Mouse (Mus musculus): ENCODE results near the gene Zfp148. TPM values are rescaled to one million over a fixed set of nuclear protein-coding genes. Genes with fewer than 3 reads are reported as not detected.

The Zfp148 gene
- total RNA-seq, 1 experiment, result 19.5 TPM

DNA sequence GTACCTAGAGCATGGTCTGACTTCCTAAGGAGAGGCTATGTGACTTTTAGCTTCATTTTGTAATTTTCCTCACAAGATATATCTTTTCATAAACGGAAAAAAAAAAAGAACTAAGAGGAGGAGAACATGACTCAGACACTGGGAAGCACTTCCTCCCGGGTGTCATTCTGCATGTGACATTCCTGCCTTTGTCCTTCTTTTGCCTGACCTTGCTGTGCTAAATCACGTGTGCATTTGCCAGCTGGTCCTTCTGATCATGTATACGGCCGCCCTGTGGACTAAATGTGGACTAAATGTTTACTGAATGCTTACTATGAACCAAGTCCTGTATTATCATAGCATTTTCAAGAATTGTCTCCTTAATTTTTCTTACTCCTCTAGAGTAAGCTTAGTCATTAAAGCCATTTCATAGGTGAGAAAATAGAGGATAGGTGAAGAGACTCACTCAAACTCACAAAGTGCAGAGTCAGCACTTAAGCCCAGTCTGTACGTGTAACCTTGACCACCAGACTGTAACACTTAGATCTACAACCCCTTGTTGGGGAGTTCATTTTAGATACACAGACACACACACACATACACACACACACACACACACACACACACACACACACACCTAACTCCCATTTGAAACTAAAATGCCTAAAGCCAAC, 139.4 kb downstream of the Zfp148 start:
- in situ Hi-C loops (cut with MboI; ENCODE audit: low sequenced_read_pairs in 2 of 2, unreplicated experiment in 2 of 2), result no loop called here

DNA sequence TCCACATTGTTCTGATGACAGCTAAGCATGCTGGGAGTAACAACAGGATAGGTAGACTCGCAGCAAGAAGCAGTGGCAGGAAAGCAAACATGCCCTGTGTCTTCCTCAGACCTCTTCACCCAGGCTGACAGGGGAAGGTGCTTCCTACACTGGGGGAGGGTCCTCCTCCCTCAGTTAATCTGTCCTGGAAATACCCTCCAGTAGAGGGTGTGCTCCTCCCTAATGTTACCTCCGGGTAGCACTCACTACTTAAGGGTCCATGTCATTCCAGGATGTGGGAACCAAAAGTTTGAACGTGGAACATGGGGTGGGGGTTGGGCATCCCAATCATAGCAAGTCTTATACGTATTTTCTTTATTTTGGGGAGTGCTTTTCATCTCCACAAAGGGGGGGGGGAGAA, 141.9 kb downstream of the Zfp148 start:
- no peak overlapping the region for H3K9ac ChIP-seq (ENCODE audit: insufficient read depth, low read depth, low read length, poor library complexity, severe bottlenecking)
- no peak overlapping the region for H3K27ac ChIP-seq (ENCODE audit: insufficient read depth, low read depth, low read length, poor library complexity, severe bottlenecking)
- no peak overlapping the region for H3K4me3 ChIP-seq (ENCODE audit: insufficient read depth in 1 of 2, low read depth in 1 of 2, low read length in 2 of 2, poor library complexity in 1 of 2, severe bottlenecking in 1 of 2)
- H3K4me1 ChIP-seq (ENCODE audit: control insufficient read depth in 2 of 2, insufficient read depth in 2 of 2, low read length in 2 of 2, poor library complexity in 1 of 2), result peaks cover 0 to 8% of the 10 kb centered on the region in 2 experiments; a peak in 3 of 4 replicates
- DNase-seq (ENCODE audit: low read depth, low spot score), result no peak
- in situ Hi-C loops (cut with MboI; ENCODE audit: low sequenced_read_pairs in 2 of 2, unreplicated experiment in 2 of 2), result no loop called here
- no peaks in the 10 kb centered on the region for H3K9me3 ChIP-seq (ENCODE audit: control insufficient read depth, insufficient read depth, low read depth, low read length)
- no peaks in the 10 kb centered on the region for H3K36me3 ChIP-seq (ENCODE audit: control insufficient read depth, insufficient read depth, low read length, poor library complexity, severe bottlenecking)
- TF ChIP-seq HCFC1 (IDR thresholded peaks at IDR 0.05; ENCODE audit: borderline replicate concordance, insufficient read depth, low read length), result no peak
- TF ChIP-seq ZNF384 (IDR thresholded peaks at IDR 0.05; ENCODE audit: low read depth, low read length), result no peak
- no peak for TF ChIP-seq ZC3H11A (IDR thresholded peaks at IDR 0.05; ENCODE audit: borderline replicate concordance, low read depth, low read length)
- TF ChIP-seq CHD2 (IDR thresholded peaks at IDR 0.05; ENCODE audit: low read depth, low read length), result no peak
- no peak for TF ChIP-seq MAFK (IDR thresholded peaks at IDR 0.05; ENCODE audit: insufficient read depth, low read depth, low read length)

More for the DNA sequence above, 139.4 kb downstream of the Zfp148 start:
- Histone ChIP-seq H3K9me3 (ENCODE audit: control insufficient read depth, insufficient read depth, low read depth, low read length) (no peaks in the 10 kb centered on the region), H3K27ac (ENCODE audit: insufficient read depth, low read depth, low read length, poor library complexity, severe bottlenecking) (no peak overlapping the region), H3K4me1 (ENCODE audit: control insufficient read depth in 2 of 2, insufficient read depth in 2 of 2, low read length in 2 of 2, poor library complexity in 1 of 2) (peaks cover 2 to 14% of the 10 kb centered on the region in 2 experiments; a peak in 3 of 4 replicates), H3K9ac (ENCODE audit: insufficient read depth, low read depth, low read length, poor library complexity, severe bottlenecking) (no peak overlapping the region), H3K36me3 (ENCODE audit: control insufficient read depth, insufficient read depth, low read length, poor library complexity, severe bottlenecking) (no peaks in the 10 kb centered on the region), H3K4me3 (ENCODE audit: insufficient read depth in 1 of 2, low read depth in 1 of 2, low read length in 2 of 2, poor library complexity in 1 of 2, severe bottlenecking in 1 of 2) (no peak overlapping the region)
- TF ChIP-seq MAFK (IDR thresholded peaks at IDR 0.05; ENCODE audit: insufficient read depth, low read depth, low read length) (peak; percentile 97), ZC3H11A (IDR thresholded peaks at IDR 0.05; ENCODE audit: borderline replicate concordance, low read depth, low read length) (no peak)
- DNase-seq (ENCODE audit: low read depth, low spot score), result no peak

DNA sequence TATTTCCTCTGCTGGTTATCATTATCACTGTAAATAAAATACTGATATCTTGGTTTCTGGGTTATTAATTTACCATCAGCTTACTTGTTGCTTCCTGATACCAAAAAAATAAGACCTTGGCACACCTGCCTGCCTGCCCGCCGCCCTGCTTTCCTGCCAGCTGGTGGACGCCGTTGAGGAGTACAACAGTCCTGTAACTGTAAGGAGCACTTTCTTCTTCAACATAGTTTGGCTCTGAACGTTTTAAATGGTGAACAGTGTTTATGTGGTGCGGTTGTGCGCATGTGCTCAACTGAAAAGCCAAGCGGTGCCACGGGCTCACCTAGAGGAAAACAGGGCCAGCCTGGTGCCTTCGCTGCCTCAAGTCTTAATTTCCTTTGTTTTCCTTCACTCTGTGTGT, 142.9 kb downstream of the Zfp148 start:
- Histone ChIP-seq H3K4me3 (ENCODE audit: insufficient read depth in 1 of 2, low read depth in 1 of 2, low read length in 2 of 2, poor library complexity in 1 of 2, severe bottlenecking in 1 of 2) (no peak overlapping the region), H3K9me3 (ENCODE audit: control insufficient read depth, insufficient read depth, low read depth, low read length) (no peaks in the 10 kb centered on the region), H3K4me1 (ENCODE audit: control insufficient read depth in 2 of 2, insufficient read depth in 2 of 2, low read length in 2 of 2, poor library complexity in 1 of 2) (peaks cover 0 to 6% of the 10 kb centered on the region in 2 experiments; a peak in 2 of 4 replicates), H3K27ac (ENCODE audit: insufficient read depth, low read depth, low read length, poor library complexity, severe bottlenecking) (no peak overlapping the region), H3K9ac (ENCODE audit: insufficient read depth, low read depth, low read length, poor library complexity, severe bottlenecking) (no peak overlapping the region), H3K36me3 (ENCODE audit: control insufficient read depth, insufficient read depth, low read length, poor library complexity, severe bottlenecking) (no peaks in the 10 kb centered on the region)
- DNase-seq (ENCODE audit: low read depth, low spot score), result no peak
- TF ChIP-seq MAFK (IDR thresholded peaks at IDR 0.05; ENCODE audit: insufficient read depth, low read depth, low read length), result no peak
- TF ChIP-seq CHD2 (IDR thresholded peaks at IDR 0.05; ENCODE audit: low read depth, low read length), result no peak
- no peak for TF ChIP-seq ZNF384 (IDR thresholded peaks at IDR 0.05; ENCODE audit: low read depth, low read length)
- no peak for TF ChIP-seq HCFC1 (IDR thresholded peaks at IDR 0.05; ENCODE audit: borderline replicate concordance, insufficient read depth, low read length)
- in situ Hi-C loops (cut with MboI; ENCODE audit: low sequenced_read_pairs in 2 of 2, unreplicated experiment in 2 of 2), result no loop called here

DNA sequence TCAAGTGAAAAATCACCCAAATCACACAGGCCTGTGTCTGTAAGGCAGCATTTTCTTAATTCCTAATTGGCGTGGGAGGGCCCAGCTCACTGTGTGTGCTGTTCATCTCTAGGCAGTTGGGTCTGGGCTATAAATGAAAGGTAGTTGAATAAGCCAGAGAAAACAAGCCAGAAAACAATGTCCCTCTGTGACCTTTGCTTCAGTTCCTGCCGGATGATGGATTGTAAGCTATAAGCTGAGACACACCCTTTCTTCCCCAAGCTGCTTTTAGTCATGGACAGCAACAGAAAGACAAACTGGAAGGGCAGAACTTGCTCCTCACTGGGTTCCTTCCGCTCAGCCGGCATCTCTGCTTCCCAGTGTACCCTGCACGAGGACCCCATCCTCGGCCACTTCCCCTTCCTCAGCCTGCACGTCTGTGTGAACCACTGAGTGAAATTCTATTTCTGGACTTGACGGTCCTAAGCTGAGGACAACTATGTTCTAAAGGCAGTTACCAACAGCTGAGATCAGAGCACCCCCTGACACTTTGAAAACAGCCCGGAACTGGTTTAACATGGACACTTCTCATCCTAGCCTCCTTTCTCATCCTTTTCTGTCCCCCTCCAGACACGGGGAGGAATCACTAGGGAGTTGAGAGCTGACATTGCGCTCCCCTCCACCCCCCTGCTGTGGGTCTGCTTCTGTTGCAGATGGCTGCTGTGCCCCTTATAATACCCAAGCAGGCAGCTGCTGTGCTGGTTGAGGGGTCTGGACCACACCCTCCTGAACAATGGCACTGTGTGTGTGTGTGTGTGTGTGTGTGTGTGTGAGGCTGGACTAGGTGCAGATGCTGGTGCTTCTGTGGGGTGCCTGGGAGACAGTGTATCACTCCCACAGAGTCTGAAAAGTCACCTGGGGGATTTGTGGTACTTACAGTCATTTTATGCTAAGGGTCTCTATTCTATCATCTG, 149.1 kb downstream of the Zfp148 start:
- H3K4me1 ChIP-seq (ENCODE audit: control insufficient read depth in 2 of 2, insufficient read depth in 2 of 2, low read length in 2 of 2, poor library complexity in 1 of 2), result peaks cover 8 to 11% of the 10 kb centered on the region in 2 experiments; a peak in 3 of 4 replicates
- DNase-seq (ENCODE audit: low read depth, low spot score), result no peak
- H3K9ac ChIP-seq (ENCODE audit: insufficient read depth, low read depth, low read length, poor library complexity, severe bottlenecking), result no peak overlapping the region
- TF ChIP-seq ZC3H11A (IDR thresholded peaks at IDR 0.05; ENCODE audit: borderline replicate concordance, low read depth, low read length), result no peak
- TF ChIP-seq HCFC1 (IDR thresholded peaks at IDR 0.05; ENCODE audit: borderline replicate concordance, insufficient read depth, low read length), result no peak
- no peak for TF ChIP-seq CHD2 (IDR thresholded peaks at IDR 0.05; ENCODE audit: low read depth, low read length)
- TF ChIP-seq MAFK (IDR thresholded peaks at IDR 0.05; ENCODE audit: insufficient read depth, low read depth, low read length), result no peak
- TF ChIP-seq ZNF384 (IDR thresholded peaks at IDR 0.05; ENCODE audit: low read depth, low read length), result no peak
- no peaks in the 10 kb centered on the region for H3K9me3 ChIP-seq (ENCODE audit: control insufficient read depth, insufficient read depth, low read depth, low read length)
- no peaks in the 10 kb centered on the region for H3K36me3 ChIP-seq (ENCODE audit: control insufficient read depth, insufficient read depth, low read length, poor library complexity, severe bottlenecking)
- H3K27ac ChIP-seq (ENCODE audit: insufficient read depth, low read depth, low read length, poor library complexity, severe bottlenecking), result no peak overlapping the region
- H3K4me3 ChIP-seq (ENCODE audit: insufficient read depth in 1 of 2, low read depth in 1 of 2, low read length in 2 of 2, poor library complexity in 1 of 2, severe bottlenecking in 1 of 2), result no peak overlapping the region
- in situ Hi-C loops (cut with MboI; ENCODE audit: low sequenced_read_pairs in 2 of 2, unreplicated experiment in 2 of 2), result no loop called here

All from ES-E14 (cell line).